Mouse (Mus musculus) testis, adult 2 months (tissue): ENCODE measurements around the gene Pbld2. TPM values are rescaled to one million over a fixed set of nuclear protein-coding genes. Genes with fewer than 3 reads are reported as not detected.
A peak's percentile ranks its signal among the peaks of the same experiment; 100 is the strongest.

Source experiments
- H3K27ac ChIP-seq: fragments of 200-500 bp; 2 replicates; pipeline ENCODE4 v1.5.1; 2012; ENCODE audit warnings: low read depth, low read length; ENCODE audit not compliant: control insufficient read depth, insufficient read depth
- H3K27me3 ChIP-seq: fragments of 200-500 bp; 2 replicates; pipeline ENCODE4 v1.6.1; 2012; ENCODE audit warnings: mild to moderate bottlenecking, low read length, moderate library complexity; ENCODE audit not compliant: control insufficient read depth, insufficient read depth
- H3K36me3 ChIP-seq: fragments of 200-500 bp; 2 replicates; pipeline ENCODE4 v1.6.1; 2012; ENCODE audit warnings: mild to moderate bottlenecking, low read length; ENCODE audit not compliant: control insufficient read depth, insufficient read depth
- H3K4me1 ChIP-seq: fragments of 200-500 bp; 2 replicates; pipeline ENCODE4 v1.6.1; 2012; ENCODE audit warnings: low read length; ENCODE audit not compliant: control insufficient read depth, insufficient read depth
- H3K4me3 ChIP-seq: fragments of 200-500 bp; 2 replicates; pipeline ENCODE4 v1.5.1; 2012; ENCODE audit warnings: low read depth, mild to moderate bottlenecking, low read length, moderate library complexity, mixed read lengths; ENCODE audit not compliant: control insufficient read depth
- CTCF ChIP-seq: fragments of 200-500 bp; IDR thresholded peaks from 2 replicates; pipeline ENCODE4 v1.5.1; 2012; ENCODE audit warnings: low read depth, mild to moderate bottlenecking, inconsistent platforms, low read length, moderate library complexity; ENCODE audit not compliant: control insufficient read depth, insufficient read depth, insufficient replicate concordance
- POLR2A ChIP-seq: fragments of 200-500 bp; IDR thresholded peaks from 2 replicates; pipeline ENCODE4 v1.6.1; 2012; ENCODE audit warnings: low read depth, mild to moderate bottlenecking, inconsistent platforms, low read length, moderate library complexity; ENCODE audit not compliant: control insufficient read depth
- polyA plus RNA-seq: library from polyadenylated mRNA; depleted of rRNA; stranded (reverse); fragments of >200 nt; gene quantifications from 2 replicates; pipeline ENCODE4 v1.2.3, GENCODE M21; 2012

The Pbld2 gene
- polyA plus RNA-seq, 1 experiment, result 4.0 TPM

- TF ChIP-seq POLR2A (no peak), CTCF (no peak)
- no peaks in the 10 kb centered on the region for H3K27me3 ChIP-seq
- peak overlapping the region; percentile 16; the same call in 1 of the 2 replicates for H3K27ac ChIP-seq
- H3K36me3 ChIP-seq, result no peaks in the 10 kb centered on the region; the same call in none of the 2 replicates
- peak overlapping the region; percentile 69 for H3K4me3 ChIP-seq
- peaks cover 13% of the 10 kb centered on the region for H3K4me1 ChIP-seq
Measured at GRCm38 (mm10) chr10:63025491-63026011, 1.4 kb downstream of the Pbld2 start.

DNA sequence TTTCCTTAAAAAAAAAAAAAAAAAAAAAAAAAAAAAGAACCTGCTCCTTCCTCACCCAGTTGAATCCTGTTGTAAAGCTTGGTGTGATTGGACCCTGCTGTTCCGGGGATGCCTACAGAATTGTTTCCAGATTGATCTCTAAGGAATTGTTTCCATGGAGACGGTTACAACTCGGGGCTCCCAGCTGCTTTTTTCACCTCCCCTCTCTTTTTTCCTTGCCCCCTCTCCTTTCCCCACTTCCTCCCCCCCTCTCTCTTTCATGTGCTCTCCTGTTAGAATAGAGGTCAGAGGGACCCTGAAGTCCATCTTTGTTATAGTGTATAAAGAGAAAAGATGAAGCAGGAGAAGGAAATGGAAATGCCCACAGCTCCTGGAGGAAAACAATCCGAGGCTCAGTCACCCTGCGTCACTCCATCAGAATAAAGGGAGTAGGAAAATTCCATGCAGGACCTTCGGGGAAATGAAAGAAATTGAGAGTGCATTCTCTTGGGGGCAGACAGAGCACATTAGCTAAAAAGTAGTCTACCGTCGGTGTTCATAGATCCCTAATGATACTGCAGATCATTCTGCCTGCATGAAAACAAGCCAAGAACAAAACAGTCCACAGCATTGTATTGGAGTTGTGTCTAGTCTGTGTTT is 2.2 kb downstream of the Pbld2 start:
- Histone ChIP-seq H3K4me1 (peaks cover 13% of the 10 kb centered on the region), H3K27ac (no peak overlapping the region), H3K36me3 (no peaks in the 10 kb centered on the region; the same call in 1 of the 2 replicates), H3K4me3 (peak overlapping the region; percentile 76), H3K27me3 (no peaks in the 10 kb centered on the region)
- TF ChIP-seq POLR2A (no peak), CTCF (no peak)

DNA sequence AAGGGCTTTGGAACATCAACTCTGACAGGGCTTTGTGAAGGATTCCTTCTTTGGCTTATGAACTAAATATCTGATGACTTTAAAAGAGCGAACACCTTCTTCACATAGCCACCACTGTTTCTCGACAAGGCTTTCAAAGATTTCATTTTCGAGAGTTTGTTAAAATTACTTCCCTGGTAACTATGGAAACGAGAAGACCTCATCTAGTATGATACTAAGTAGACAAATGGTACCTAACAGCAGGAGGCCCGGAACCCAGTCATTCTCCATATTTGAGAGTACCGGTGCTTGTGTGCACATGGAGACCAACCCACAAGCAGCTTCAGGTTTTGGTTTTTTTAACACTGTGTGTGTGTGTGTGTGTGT is 2.7 kb downstream of the Pbld2 start:
- TF ChIP-seq POLR2A (no peak), CTCF (no peak)
- peaks cover 13% of the 10 kb centered on the region for H3K4me1 ChIP-seq
- no peak overlapping the region for H3K27ac ChIP-seq
- no peaks in the 10 kb centered on the region for H3K27me3 ChIP-seq
- peak overlapping the region; percentile 76 for H3K4me3 ChIP-seq
- H3K36me3 ChIP-seq, result no peaks in the 10 kb centered on the region; the same call in 1 of the 2 replicates

GRCm38 (mm10) chr10:63027376-63028161 is 3.5 kb downstream of the Pbld2 start:
- TF ChIP-seq POLR2A (no peak), CTCF (no peak)
- Histone ChIP-seq H3K27ac (no peak overlapping the region), H3K4me1 (peaks cover 11% of the 10 kb centered on the region), H3K36me3 (no peaks in the 10 kb centered on the region; the same call in 1 of the 2 replicates), H3K4me3 (peak overlapping the region; percentile 76), H3K27me3 (no peaks in the 10 kb centered on the region)

- Histone ChIP-seq H3K27me3 (no peaks in the 10 kb centered on the region), H3K36me3 (no peaks in the 10 kb centered on the region), H3K4me3 (peak overlapping the region; percentile 26; the same call in 1 of the 2 replicates), H3K27ac (no peak overlapping the region), H3K4me1 (peaks cover 13% of the 10 kb centered on the region)
- TF ChIP-seq POLR2A (no peak), CTCF (no peak)
Measured at GRCm38 (mm10) chr10:63028396-63028795, 4.3 kb downstream of the Pbld2 start.

DNA sequence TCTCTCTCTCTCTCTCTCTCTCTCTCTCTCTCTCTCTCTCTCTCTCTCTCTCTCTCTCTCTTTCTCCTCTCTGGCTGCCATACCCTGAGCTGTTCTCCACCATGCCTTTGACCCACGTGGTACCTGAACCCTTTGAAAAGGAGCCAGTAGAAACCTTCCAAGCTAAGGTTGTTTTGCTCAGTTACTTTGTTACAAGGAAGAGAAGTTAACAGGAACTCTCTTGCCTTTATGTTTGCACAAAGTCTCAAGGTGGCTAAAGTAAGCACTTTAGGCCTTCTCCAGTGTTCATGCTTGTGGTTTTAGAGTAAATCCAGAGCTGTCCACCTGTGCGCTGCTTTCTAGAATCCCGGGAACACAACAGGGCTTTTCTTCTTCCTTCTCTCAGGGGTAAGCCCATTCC is 8.2 kb downstream of the Pbld2 start:
- Histone ChIP-seq H3K27me3 (no peaks in the 10 kb centered on the region), H3K27ac (no peak overlapping the region), H3K4me3 (no peak overlapping the region), H3K4me1 (peaks cover 8% of the 10 kb centered on the region), H3K36me3 (no peaks in the 10 kb centered on the region)
- TF ChIP-seq POLR2A, result no peak
- no peak for TF ChIP-seq CTCF

DNA sequence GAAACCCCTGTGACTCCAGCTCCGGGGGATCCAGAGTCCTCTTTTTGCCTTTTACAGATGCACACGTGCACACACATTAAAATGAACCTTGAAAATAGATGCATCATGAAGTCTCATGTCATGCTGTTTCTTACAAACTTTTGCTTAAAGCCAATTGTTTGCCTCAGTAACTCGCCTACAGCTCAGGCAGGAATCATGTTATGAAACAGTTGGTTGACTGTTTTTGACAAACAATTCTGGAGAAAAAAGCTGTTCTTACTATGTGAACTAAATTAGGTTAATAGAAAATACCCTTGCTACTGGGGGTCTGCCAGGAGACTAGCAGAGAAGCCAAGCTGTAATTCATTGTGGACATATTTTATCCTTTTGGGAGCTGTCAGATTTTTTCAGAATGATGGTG is 8.8 kb downstream of the Pbld2 start:
- H3K4me1 ChIP-seq, result peaks cover 6% of the 10 kb centered on the region
- H3K27ac ChIP-seq, result no peak overlapping the region
- H3K27me3 ChIP-seq, result no peaks in the 10 kb centered on the region
- TF ChIP-seq CTCF, result no peak
- no peak for TF ChIP-seq POLR2A
- no peaks in the 10 kb centered on the region for H3K36me3 ChIP-seq
- H3K4me3 ChIP-seq, result no peak overlapping the region
